21 mouse cellular contexts compared by ENCODE assay signal in genomic region chr2:162776542-162776941, GRCm38 (mm10).
DNase-seq lines count a peak whose midpoint lies in the region; ATAC-seq and TF ChIP-seq lines count a peak whose summit lies in the region.
"Had no signal": no experiment of that assay in that cellular context is flagged by ENCODE, and none has a peak within 500 bp of the region (broad histone marks: within the 10 kb centered on the region; RNA-seq: fewer than 3 reads in every experiment).

No protein-coding gene starts in this region.

- TF ChIP-seq EP300 in stomach, postnatal 0 days (optimal IDR thresholded peaks at IDR 0.05), result no peak

- 85% methylated on average over 5 of the region's 5 CpGs for WGBS in midbrain, embryonic 10.5 days
- 73% methylated on average over 5 of the region's 5 CpGs for WGBS in stomach, postnatal 0 days

- H3K9ac ChIP-seq in stomach, postnatal 0 days (ENCODE audit: low read length), result no peak overlapping the region
- H3K9ac ChIP-seq: embryonic facial prominence, embryonic 13.5 days; heart, embryonic 15.5 days; limb, embryonic 13.5 days; liver, embryonic 15.5 days had no signal

- H3K4me3 ChIP-seq in midbrain, embryonic 10.5 days, result no peak overlapping the region
- H3K4me3 ChIP-seq in stomach, postnatal 0 days (ENCODE audit: low read depth, low read length), result no peak overlapping the region
- H3K4me3 ChIP-seq: embryonic facial prominence, embryonic 13.5 days; heart, embryonic 15.5 days; limb, embryonic 13.5 days; liver, embryonic 15.5 days had no signal

- H3K4me2 ChIP-seq in stomach, postnatal 0 days (replicated peaks; ENCODE audit: low read depth), result no peak overlapping the region
- H3K4me2 ChIP-seq: embryonic facial prominence, embryonic 13.5 days; heart, embryonic 15.5 days; limb, embryonic 13.5 days; liver, embryonic 15.5 days had no signal

- no peak for TF ChIP-seq CTCF in stomach, postnatal 0 days (IDR thresholded peaks at IDR 0.05; ENCODE audit: low read depth)

- peak; percentile 85 for DNase-seq in brain, adult 2 months (ENCODE audit: low read depth, low spot score)
- DNase-seq in frontal cortex, postnatal 10 days (ENCODE audit: low spot score in 2 of 2), result peak; percentile 18 to 26
- DNase-seq in layer of hippocampus, adult 9-11 months, result peak; percentile 66
- peak; percentile 54 to 87 for DNase-seq in left cerebral cortex, postnatal 25 days (ENCODE audit: low spot score in 2 of 2)
- DNase-seq in urinary bladder, adult 2 months (ENCODE audit: low spot score), result no peak
- no peak for DNase-seq in midbrain, embryonic 10.5 days (ENCODE audit: low spot score)
- DNase-seq in stomach, postnatal 0 days (ENCODE audit: low spot score), result no peak
- DNase-seq in kidney, postnatal 36 days, result no peak
- DNase-seq: adrenal gland, postnatal 14 days; cerebellum, adult 2 months; heart, adult 18-20 months; kidney, adult 18-20 months; kidney, postnatal 25 days; thymus, postnatal 14 days had no signal

- intact Hi-C loops in left cerebral cortex, postnatal 25 days (cut with DNase I), result no loop called here

- ATAC-seq in stomach, postnatal 0 days (ENCODE audit: low FRiP score, low TSS enrichment), result no peak
- ATAC-seq: activated CD4-positive, CD25-positive, alpha-beta regulatory T cell, adult 4 months; lung, postnatal 0 days; Patski had no signal

- no peaks in the 10 kb centered on the region for H3K36me3 ChIP-seq in midbrain, embryonic 10.5 days
- no peaks in the 10 kb centered on the region for H3K36me3 ChIP-seq in stomach, postnatal 0 days (ENCODE audit: control insufficient read depth, insufficient read depth, low read length)
- H3K36me3 ChIP-seq: embryonic facial prominence, embryonic 13.5 days; heart, embryonic 15.5 days; limb, embryonic 13.5 days; liver, embryonic 15.5 days had no signal

- peaks cover 4% of the 10 kb centered on the region; the same call in 1 of the 2 replicates for H3K4me1 ChIP-seq in midbrain, embryonic 10.5 days
- H3K4me1 ChIP-seq in stomach, postnatal 0 days (replicated peaks; ENCODE audit: control insufficient read depth, insufficient read depth), result no peaks in the 10 kb centered on the region
- H3K4me1 ChIP-seq: embryonic facial prominence, embryonic 13.5 days; heart, embryonic 15.5 days; limb, embryonic 13.5 days; liver, embryonic 15.5 days had no signal

- no peaks in the 10 kb centered on the region for H3K27me3 ChIP-seq in midbrain, embryonic 10.5 days (ENCODE audit: low read depth, poor library complexity, severe bottlenecking)
- H3K27me3 ChIP-seq in stomach, postnatal 0 days (ENCODE audit: control insufficient read depth, insufficient read depth, low read length), result no peaks in the 10 kb centered on the region
- H3K27me3 ChIP-seq: embryonic facial prominence, embryonic 13.5 days; heart, embryonic 15.5 days; limb, embryonic 13.5 days; liver, embryonic 15.5 days had no signal

- no peak overlapping the region for H3K27ac ChIP-seq in midbrain, embryonic 10.5 days (replicated peaks)
- no peak overlapping the region for H3K27ac ChIP-seq in stomach, postnatal 0 days (replicated peaks)
- H3K27ac ChIP-seq: embryonic facial prominence, embryonic 13.5 days; heart, embryonic 15.5 days; limb, embryonic 13.5 days; liver, embryonic 15.5 days had no signal

- H3K9me3 ChIP-seq in midbrain, embryonic 10.5 days (replicated peaks), result no peaks in the 10 kb centered on the region
- no peaks in the 10 kb centered on the region for H3K9me3 ChIP-seq in stomach, postnatal 0 days (ENCODE audit: control insufficient read depth, low read length)
- H3K9me3 ChIP-seq: embryonic facial prominence, embryonic 13.5 days; heart, embryonic 15.5 days; liver, embryonic 15.5 days had no signal

Comparison
In these comparisons a context has a peak if more than half of its experiments do, and no peak if none do; other contexts are left out.
1. DNase-seq: peak in brain, adult 2 months (single experiment), frontal cortex, postnatal 10 days (2 of 2), layer of hippocampus, adult 9-11 months (single experiment) and left cerebral cortex, postnatal 25 days (2 of 2); none in urinary bladder, adult 2 months (single experiment), midbrain, embryonic 10.5 days (single experiment), stomach, postnatal 0 days (single experiment) and kidney, postnatal 36 days (0 of 2).